Mouse (Mus musculus): ENCODE measurements at regions not wholly inside any gene's neighbourhood (a gene's known extent, or its start where the extent isn't known, plus 50 kb on each side); places are given as distances from the start of the nearest gene placed in this dataset.

DNA sequence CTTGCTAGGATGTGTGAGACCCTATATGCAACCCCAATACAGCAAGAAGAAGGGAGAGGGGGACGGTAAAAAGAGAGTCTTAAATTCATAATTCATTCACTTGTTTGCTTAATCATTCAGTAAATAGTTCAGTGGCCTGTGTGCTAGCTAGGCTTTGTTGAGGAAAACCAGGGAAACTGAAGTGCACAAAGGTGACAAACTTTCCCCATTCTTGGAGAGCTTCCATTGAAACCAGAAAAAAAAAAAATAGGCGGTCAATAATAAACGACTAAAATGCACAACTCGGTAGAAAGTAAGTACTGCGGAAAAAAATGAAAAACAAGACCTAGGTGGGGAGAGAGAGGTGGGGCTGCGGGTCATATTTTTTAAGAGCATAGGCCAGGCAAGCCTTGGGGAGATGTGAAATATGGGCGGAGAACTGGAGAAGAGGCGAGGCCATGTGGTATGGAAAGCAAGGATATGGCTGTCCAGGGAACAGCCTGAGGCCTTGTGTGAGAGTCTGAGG lies 72.3 kb upstream of the Hes1 start:
- DNase-seq (ENCODE audit: low spot score): no peak

DNA sequence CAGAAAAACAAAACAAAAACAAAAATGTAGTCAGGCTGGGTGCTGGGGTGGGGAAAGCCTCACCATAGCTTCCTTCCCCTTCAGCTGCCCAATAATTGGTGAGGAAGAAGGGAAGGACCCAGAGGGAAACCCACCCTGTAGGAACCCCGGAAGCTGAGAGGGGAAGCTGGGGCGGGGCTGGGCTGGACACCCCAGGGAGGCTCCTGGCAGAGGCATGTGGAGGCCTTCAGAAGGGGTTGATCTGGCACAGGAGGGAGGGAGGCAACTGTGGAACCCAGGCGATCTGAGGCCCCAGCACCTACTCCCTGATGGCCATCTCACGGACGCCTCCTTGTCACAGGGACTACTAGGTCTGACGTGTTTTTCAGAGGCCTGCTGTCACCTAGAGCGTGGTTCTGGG lies 71.1 kb upstream of the Hes1 start:
- DNase-seq (ENCODE audit: low spot score): no peak

DNA sequence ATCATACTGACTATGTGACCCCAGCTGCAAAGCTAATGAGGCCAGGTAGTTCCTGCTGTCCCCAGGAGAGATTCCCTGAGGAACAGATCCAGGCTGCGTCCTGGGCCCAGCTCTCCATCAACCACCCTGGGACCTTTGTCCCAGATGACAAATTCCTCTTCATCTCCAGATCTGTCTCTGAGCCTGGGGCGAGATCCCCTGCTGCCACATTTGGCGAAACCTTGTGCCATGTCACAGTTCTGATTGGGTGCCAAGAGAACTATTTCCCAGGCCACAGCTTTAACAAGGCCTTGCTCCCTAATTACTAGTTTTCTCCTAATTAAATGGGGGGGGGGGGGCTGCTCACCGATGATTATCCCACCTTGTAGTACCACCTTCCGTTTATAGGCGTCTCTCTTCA lies 70.6 kb upstream of the Hes1 start:
- DNase-seq (ENCODE audit: low spot score): no peak

GRCm38 (mm10) chr16:29996139-29997069 lies 67.8 kb upstream of the Hes1 start:
- DNase-seq (ENCODE audit: low spot score): peak; percentile 57

DNA sequence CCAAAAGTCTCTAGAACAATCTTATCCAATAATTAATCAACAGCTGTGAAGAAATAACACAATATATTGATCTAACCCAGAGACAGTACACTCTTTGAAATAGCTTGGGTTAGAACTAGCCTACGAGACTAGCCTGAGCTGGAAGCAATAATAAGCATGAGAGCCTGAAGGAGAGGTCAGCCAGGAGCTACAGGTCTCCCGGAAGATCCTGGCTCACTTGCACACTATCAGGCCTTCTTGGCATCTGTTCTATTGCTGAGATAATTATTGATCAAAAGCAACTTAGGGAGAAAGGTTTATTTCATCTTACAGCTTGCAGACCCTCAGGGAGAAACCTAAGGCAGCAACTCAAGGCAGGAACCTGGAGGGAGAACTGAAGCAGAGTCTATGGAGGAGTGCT lies 64.0 kb upstream of the Hes1 start:
- DNase-seq (ENCODE audit: low spot score): no peak

DNA sequence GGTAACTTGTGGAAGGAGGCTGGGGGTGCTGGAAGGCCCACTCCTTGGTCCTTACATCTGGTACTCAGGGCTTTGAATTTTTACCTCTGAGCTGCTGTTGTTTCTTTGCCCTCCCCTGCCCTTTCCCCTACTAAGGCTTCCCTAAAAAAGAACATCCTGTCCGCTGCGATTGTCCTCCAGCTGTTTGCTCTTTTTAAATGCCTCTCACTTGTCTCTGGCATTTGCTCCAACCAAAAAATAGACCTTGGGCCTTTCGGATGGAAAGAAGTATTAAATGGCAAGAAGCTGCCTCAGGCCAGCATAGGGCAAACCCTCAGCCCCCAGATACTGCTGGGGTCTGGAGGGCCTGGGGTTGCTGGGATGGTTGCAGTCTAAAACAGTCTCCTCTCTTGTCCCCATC lies 59.1 kb upstream of the Hes1 start:
- peak; percentile 36 for DNase-seq (ENCODE audit: low spot score)

GRCm38 (mm10) chr16:30006826-30007225 lies 57.4 kb upstream of the Hes1 start:
- no peak for DNase-seq (ENCODE audit: low spot score)

GRCm38 (mm10) chr16:30008451-30009357 lies 55.5 kb upstream of the Hes1 start:
- peak; percentile 89 for DNase-seq (ENCODE audit: low spot score)

DNA sequence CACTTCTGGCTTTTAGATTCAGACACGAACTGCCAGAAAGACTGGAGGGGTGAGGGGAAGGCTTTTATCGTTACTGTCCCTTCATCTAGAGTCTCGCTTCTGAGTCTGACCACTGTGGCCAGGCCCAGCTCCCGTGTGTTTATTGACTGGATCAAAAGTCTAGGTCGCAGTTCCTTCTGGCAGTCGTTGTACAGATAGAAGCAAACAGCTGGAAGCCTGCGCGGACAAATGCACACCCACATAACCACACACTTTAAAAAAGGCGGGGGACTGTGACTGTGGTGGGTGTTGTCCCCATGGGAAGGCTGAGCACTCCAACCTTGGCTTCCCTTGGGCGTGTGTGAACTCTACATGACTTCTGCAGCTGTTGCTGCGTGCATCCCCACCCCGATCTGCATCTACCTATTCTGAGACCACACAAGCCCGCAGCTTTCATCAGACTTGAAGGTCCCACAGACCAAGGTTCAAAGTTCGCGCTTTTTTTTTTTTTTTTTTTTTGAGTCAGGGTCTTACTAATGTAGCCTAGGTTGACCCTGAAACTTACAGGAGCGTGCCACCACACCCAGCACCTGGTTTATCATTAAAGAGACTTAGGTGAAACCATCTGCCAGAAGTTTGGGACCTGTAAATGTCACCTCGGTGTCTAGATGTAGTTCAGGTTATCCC lies 54.5 kb upstream of the Hes1 start:
- peak; percentile 58 for DNase-seq (ENCODE audit: low spot score)

- DNase-seq (ENCODE audit: low spot score): no peak
Observed at GRCm38 (mm10) chr16:30013123-30013522, 51.1 kb upstream of the Hes1 start.

DNA sequence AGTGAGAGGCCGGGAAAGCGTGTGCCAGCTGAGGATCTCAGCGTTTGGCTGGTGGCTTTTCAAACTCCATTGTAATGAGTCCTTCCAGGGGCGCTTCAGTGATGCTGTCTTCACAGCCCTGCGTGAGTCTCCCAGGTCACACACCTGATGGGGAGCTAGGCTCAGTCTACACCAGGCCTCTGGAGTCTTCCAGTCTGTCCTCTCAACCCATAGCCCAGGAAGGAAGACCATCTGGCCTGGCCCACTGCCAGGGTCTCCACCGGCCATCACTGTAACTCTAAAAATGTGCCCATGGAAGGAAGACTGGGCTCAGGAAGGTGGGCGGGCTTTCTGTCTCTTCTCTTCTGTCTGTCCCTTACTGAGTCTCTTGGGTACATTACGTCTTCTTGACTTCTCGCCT lies 50.2 kb upstream of the Hes1 start:
- no peak for DNase-seq (ENCODE audit: low spot score)
